Mouse (Mus musculus): Measurements from ENCODE around the gene Skil.

- TF ChIP-seq CTCF (IDR thresholded peaks at IDR 0.05; ENCODE audit: extremely low read depth, insufficient read depth, low read length) = no peak
- TF ChIP-seq POLR2A (IDR thresholded peaks at IDR 0.05; ENCODE audit: extremely low read depth, insufficient read depth, low read length) = no peak
Observed at GRCm38 (mm10) chr3:31160046-31160445, 65.2 kb downstream of the Skil start.
